ENCODE assay signal across 11 mouse cellular contexts in the genomic region with DNA sequence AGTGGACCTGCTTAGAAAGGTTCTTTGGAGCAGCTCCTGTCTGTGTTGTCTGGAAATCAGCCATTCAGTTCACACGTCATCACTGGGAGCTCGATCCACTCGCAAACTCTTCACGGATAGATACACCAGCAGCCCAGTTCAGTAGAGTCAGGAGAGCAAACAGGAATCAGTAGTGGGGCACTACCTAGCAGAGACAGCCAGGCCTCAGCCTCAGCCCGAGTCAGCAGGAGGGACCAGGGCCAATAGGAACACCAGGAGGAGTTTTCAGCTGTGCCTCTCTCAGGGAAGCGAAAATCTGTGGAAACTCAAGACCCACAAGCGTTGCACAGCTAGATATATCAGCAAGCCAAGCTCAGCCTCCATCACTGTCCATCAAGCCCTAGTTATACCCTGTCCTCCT.
"Had no signal": no experiment of that assay in that cellular context is flagged by ENCODE, and none has a peak within 500 bp of the region (broad histone marks: within the 10 kb centered on the region; RNA-seq: fewer than 3 reads in every experiment).

No protein-coding gene starts in this region.

- H3K27ac ChIP-seq: limb, embryonic 13.5 days; midbrain, embryonic 13.5 days had no signal

- H3K9me3 ChIP-seq: intestine, embryonic 15.5 days; limb, embryonic 13.5 days; lung, embryonic 15.5 days; midbrain, embryonic 13.5 days; stomach, embryonic 15.5 days had no signal

- H3K27me3 ChIP-seq: intestine, embryonic 15.5 days; limb, embryonic 13.5 days; lung, embryonic 15.5 days; midbrain, embryonic 13.5 days; stomach, embryonic 15.5 days had no signal

- H3K9ac ChIP-seq: intestine, embryonic 15.5 days; limb, embryonic 13.5 days; lung, embryonic 15.5 days; midbrain, embryonic 13.5 days; stomach, embryonic 15.5 days had no signal

- H3K4me2 ChIP-seq: limb, embryonic 13.5 days; lung, embryonic 15.5 days; midbrain, embryonic 13.5 days; stomach, embryonic 15.5 days had no signal

- H3K4me3 ChIP-seq: intestine, embryonic 15.5 days; limb, embryonic 13.5 days; lung, embryonic 15.5 days; midbrain, embryonic 13.5 days; stomach, embryonic 15.5 days had no signal

- ATAC-seq: intestine, embryonic 15.5 days; midbrain, embryonic 13.5 days had no signal

- DNase-seq: kidney, adult 18-20 months; kidney, postnatal 10 days; left cerebral cortex, postnatal 4 days; right cerebral cortex, postnatal 25 days; thymus, adult 2 months; thymus, postnatal 25 days had no signal
